Mouse (Mus musculus): Measurements from ENCODE around the gene Mns1. TPM values are rescaled to one million over a fixed set of nuclear protein-coding genes. Genes with fewer than 3 reads are reported as not detected.
"Not testable (repeated sequence)": the region's sequence is repeated elsewhere in the genome, so short reads cannot be mapped to it uniquely, and the experiment has no call there.

Mns1 gene
- polyA plus RNA-seq, 1 experiment from 2014 or later = 2.7 TPM

- Histone ChIP-seq H3K36me3 (ENCODE audit: inconsistent target) (no peaks in the 10 kb centered on the region), H3K79me2 (ENCODE audit: inconsistent target) (no peaks in the 10 kb centered on the region), H3K4me3 (ENCODE audit: inconsistent target) (peak overlapping the region; percentile 39), H3K27ac (peak overlapping the region; percentile 10; the same call in 1 of the 2 replicates)
- WGBS (ENCODE audit: missing documents) = 7% methylated on average over 7 of the region's 7 CpGs
Observed at GRCm38 (mm10) chr9:72449367-72449766, 11.6 kb downstream of the Mns1 start.

- WGBS (ENCODE audit: missing documents) = 77% methylated on average over 2 of the region's 2 CpGs
- Histone ChIP-seq H3K79me2 (ENCODE audit: inconsistent target) (no peaks in the 10 kb centered on the region), H3K27ac (peak overlapping the region; percentile 10; the same call in 1 of the 2 replicates), H3K4me3 (ENCODE audit: inconsistent target) (peak overlapping the region; percentile 39), H3K36me3 (ENCODE audit: inconsistent target) (no peaks in the 10 kb centered on the region)
Observed at GRCm38 (mm10) chr9:72449841-72450240, 12.0 kb downstream of the Mns1 start.

- Histone ChIP-seq H3K27ac (no peak overlapping the region), H3K4me3 (ENCODE audit: inconsistent target) (no peak overlapping the region), H3K36me3 (ENCODE audit: inconsistent target) (no peaks in the 10 kb centered on the region), H3K79me2 (ENCODE audit: inconsistent target) (no peaks in the 10 kb centered on the region)
- WGBS (ENCODE audit: missing documents) = 92% methylated on average over 1 of the region's 1 CpGs
Observed at GRCm38 (mm10) chr9:72450363-72450762, 12.6 kb downstream of the Mns1 start.

GRCm38 (mm10) chr9:72451111-72451510 lies 13.3 kb downstream of the Mns1 start:
- no peak overlapping the region for H3K4me3 ChIP-seq (ENCODE audit: inconsistent target)
- 84% methylated on average over 6 of the region's 6 CpGs for WGBS (ENCODE audit: missing documents)
- H3K27ac ChIP-seq = no peak overlapping the region
- no peaks in the 10 kb centered on the region for H3K36me3 ChIP-seq (ENCODE audit: inconsistent target)
- H3K79me2 ChIP-seq (ENCODE audit: inconsistent target) = no peaks in the 10 kb centered on the region

GRCm38 (mm10) chr9:72454281-72454680 lies 16.5 kb downstream of the Mns1 start:
- H3K27ac ChIP-seq; H3K79me2 ChIP-seq (ENCODE audit: inconsistent target); H3K36me3 ChIP-seq (ENCODE audit: inconsistent target); H3K4me3 ChIP-seq (ENCODE audit: inconsistent target): not testable (repeated sequence)

GRCm38 (mm10) chr9:72456374-72456773 lies 18.6 kb downstream of the Mns1 start:
- Histone ChIP-seq H3K36me3 (ENCODE audit: inconsistent target) (no peaks in the 10 kb centered on the region), H3K27ac (no peak overlapping the region), H3K4me3 (ENCODE audit: inconsistent target) (no peak overlapping the region), H3K79me2 (ENCODE audit: inconsistent target) (no peaks in the 10 kb centered on the region)
- 40% methylated on average over 1 of the region's 1 CpGs for WGBS (ENCODE audit: missing documents)

- 18% methylated on average over 5 of the region's 5 CpGs for WGBS (ENCODE audit: missing documents)
- no peaks in the 10 kb centered on the region for H3K36me3 ChIP-seq (ENCODE audit: inconsistent target)
Observed at GRCm38 (mm10) chr9:72458233-72458632, 20.4 kb downstream of the Mns1 start.

GRCm38 (mm10) chr9:72459703-72460102 lies 21.9 kb downstream of the Mns1 start:
- Histone ChIP-seq H3K36me3 (ENCODE audit: inconsistent target) (no peaks in the 10 kb centered on the region), H3K27ac (no peak overlapping the region), H3K4me3 (ENCODE audit: inconsistent target) (no peak overlapping the region), H3K79me2 (ENCODE audit: inconsistent target) (no peaks in the 10 kb centered on the region)
- 91% methylated on average over 3 of the region's 3 CpGs for WGBS (ENCODE audit: missing documents)

More at GRCm38 (mm10) chr9:72458233-72458632, 20.4 kb downstream of the Mns1 start:
- H3K4me3 ChIP-seq (ENCODE audit: inconsistent target) = no peak overlapping the region
- no peaks in the 10 kb centered on the region for H3K79me2 ChIP-seq (ENCODE audit: inconsistent target)
- H3K27ac ChIP-seq = no peak overlapping the region

- Histone ChIP-seq H3K79me2 (ENCODE audit: inconsistent target) (no peaks in the 10 kb centered on the region), H3K36me3 (ENCODE audit: inconsistent target) (no peaks in the 10 kb centered on the region), H3K27ac (no peak overlapping the region), H3K4me3 (ENCODE audit: inconsistent target) (no peak overlapping the region)
- 17% methylated on average over 3 of the region's 3 CpGs for WGBS (ENCODE audit: missing documents)
Observed at GRCm38 (mm10) chr9:72460767-72461166, 23.0 kb downstream of the Mns1 start.

- Histone ChIP-seq H3K4me3 (ENCODE audit: inconsistent target) (no peak overlapping the region), H3K27ac (no peak overlapping the region), H3K36me3 (ENCODE audit: inconsistent target) (no peaks in the 10 kb centered on the region), H3K79me2 (ENCODE audit: inconsistent target) (no peaks in the 10 kb centered on the region)
- 100% methylated on average over 2 of the region's 2 CpGs for WGBS (ENCODE audit: missing documents)
Observed at GRCm38 (mm10) chr9:72462427-72462826, 24.6 kb downstream of the Mns1 start.

GRCm38 (mm10) chr9:72464806-72465205 lies 27.0 kb downstream of the Mns1 start:
- Histone ChIP-seq H3K36me3 (ENCODE audit: inconsistent target) (no peaks in the 10 kb centered on the region), H3K79me2 (ENCODE audit: inconsistent target) (no peaks in the 10 kb centered on the region), H3K4me3 (ENCODE audit: inconsistent target) (no peak overlapping the region), H3K27ac (no peak overlapping the region)
- WGBS (ENCODE audit: missing documents) = 91% methylated on average over 1 of the region's 1 CpGs

GRCm38 (mm10) chr9:72465754-72466181 lies 28.0 kb downstream of the Mns1 start:
- H3K4me3 ChIP-seq (ENCODE audit: inconsistent target) = no peak overlapping the region
- 5% methylated on average over 4 of the region's 4 CpGs for WGBS (ENCODE audit: missing documents)
- no peaks in the 10 kb centered on the region for H3K36me3 ChIP-seq (ENCODE audit: inconsistent target)
- no peaks in the 10 kb centered on the region for H3K79me2 ChIP-seq (ENCODE audit: inconsistent target)
- no peak overlapping the region for H3K27ac ChIP-seq

- Histone ChIP-seq H3K36me3 (ENCODE audit: inconsistent target) (no peaks in the 10 kb centered on the region), H3K27ac (0 out of 2 replicates have a peak overlapping the region, but pooled peaks have one; percentile 28), H3K79me2 (ENCODE audit: inconsistent target) (no peaks in the 10 kb centered on the region), H3K4me3 (ENCODE audit: inconsistent target) (no peak overlapping the region)
- 36% methylated on average over 11 of the region's 11 CpGs for WGBS (ENCODE audit: missing documents)
Observed at GRCm38 (mm10) chr9:72467551-72468407, 30.0 kb downstream of the Mns1 start.

GRCm38 (mm10) chr9:72468616-72469015 lies 30.8 kb downstream of the Mns1 start:
- 85% methylated on average over 10 of the region's 10 CpGs for WGBS (ENCODE audit: missing documents)
- Histone ChIP-seq H3K36me3 (ENCODE audit: inconsistent target) (no peaks in the 10 kb centered on the region), H3K4me3 (ENCODE audit: inconsistent target) (no peak overlapping the region), H3K79me2 (ENCODE audit: inconsistent target) (no peaks in the 10 kb centered on the region), H3K27ac (no peak overlapping the region)

- Histone ChIP-seq H3K36me3 (ENCODE audit: inconsistent target) (no peaks in the 10 kb centered on the region), H3K79me2 (ENCODE audit: inconsistent target) (no peaks in the 10 kb centered on the region), H3K4me3 (ENCODE audit: inconsistent target) (no peak overlapping the region), H3K27ac (no peak overlapping the region)
- 92% methylated on average over 1 of the region's 1 CpGs for WGBS (ENCODE audit: missing documents)
Observed at GRCm38 (mm10) chr9:72469851-72470250, 32.0 kb downstream of the Mns1 start.

All from macrophage (primary cell).